Mouse (Mus musculus): ENCODE measurements around the gene Gm20388. TPM values are rescaled to one million over a fixed set of nuclear protein-coding genes. Genes with fewer than 3 reads are reported as not detected.

Gene Gm20388
- polyA plus RNA-seq, 1 experiment from 2014 or later = not detected

GRCm38 (mm10) chr8:122522796-122523651, 2612.4 kb downstream of the Gm20388 start:
- 55% methylated on average over 14 of the region's 14 CpGs for WGBS
- peak overlapping the region; percentile 67; the same call in 1 of the 2 replicates for H3K27ac ChIP-seq
- H3K4me3 ChIP-seq = no peak overlapping the region
- no peaks in the 10 kb centered on the region for H3K9me3 ChIP-seq
- ATAC-seq (ENCODE audit: insufficient number of reproducible peaks, insufficient read depth, low FRiP score, low TSS enrichment) = no peak
- H3K36me3 ChIP-seq = no peaks in the 10 kb centered on the region
- no peaks in the 10 kb centered on the region for H3K27me3 ChIP-seq
- H3K4me1 ChIP-seq = peaks cover 38% of the 10 kb centered on the region
- 0 out of 2 replicates have a peak overlapping the region, but pooled peaks have one; percentile 21 for H3K9ac ChIP-seq
- peak overlapping the region; percentile 29; the same call in 1 of the 2 replicates for H3K4me2 ChIP-seq (replicated peaks)

- H3K4me3 ChIP-seq = no peak overlapping the region
- no peaks in the 10 kb centered on the region for H3K27me3 ChIP-seq
- WGBS = 23% methylated on average over 23 of the region's 23 CpGs
- H3K9me3 ChIP-seq = 0 out of 2 replicates have a peak, but pooled peaks cover 4% of the 10 kb centered on the region
- H3K4me2 ChIP-seq (replicated peaks) = peak overlapping the region; percentile 29
- ATAC-seq (ENCODE audit: insufficient number of reproducible peaks, insufficient read depth, low FRiP score, low TSS enrichment) = no peak
- H3K27ac ChIP-seq = peak overlapping the region; percentile 67
- H3K9ac ChIP-seq = 0 out of 2 replicates have a peak overlapping the region, but pooled peaks have one; percentile 21
- no peaks in the 10 kb centered on the region for H3K36me3 ChIP-seq
- H3K4me1 ChIP-seq = peaks cover 34% of the 10 kb centered on the region
Observed at GRCm38 (mm10) chr8:122523652-122524360, 2613.2 kb downstream of the Gm20388 start.

DNA sequence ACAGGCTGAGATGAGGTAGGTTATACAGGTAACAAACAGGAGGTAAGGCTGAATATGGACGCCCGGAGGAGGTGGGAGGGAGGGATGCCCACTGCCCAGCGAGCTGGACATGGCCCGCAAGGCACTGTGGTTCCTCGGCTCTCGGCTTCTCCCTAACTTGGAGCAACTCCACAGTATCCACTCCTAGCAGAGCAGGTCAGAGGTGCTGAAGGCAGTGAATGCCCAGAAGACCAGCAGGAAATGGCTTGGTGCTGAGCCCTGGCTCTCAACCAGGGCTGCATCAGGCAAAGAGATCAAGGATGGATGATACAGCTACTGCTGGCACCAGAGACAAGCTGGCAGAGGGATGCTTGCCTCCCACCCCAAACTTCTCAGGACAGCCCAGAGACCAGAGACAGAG, 2613.9 kb downstream of the Gm20388 start:
- Histone ChIP-seq H3K4me2 (replicated peaks) (no peak overlapping the region), H3K9me3 (0 out of 2 replicates have a peak, but pooled peaks cover 4% of the 10 kb centered on the region), H3K36me3 (no peaks in the 10 kb centered on the region), H3K4me1 (peaks cover 34% of the 10 kb centered on the region), H3K4me3 (no peak overlapping the region), H3K9ac (no peak overlapping the region), H3K27me3 (no peaks in the 10 kb centered on the region), H3K27ac (0 out of 2 replicates have a peak overlapping the region, but pooled peaks have one; percentile 67)
- no peak for ATAC-seq (ENCODE audit: insufficient number of reproducible peaks, insufficient read depth, low FRiP score, low TSS enrichment)
- 77% methylated on average over 6 of the region's 6 CpGs for WGBS

- ATAC-seq (ENCODE audit: insufficient number of reproducible peaks, insufficient read depth, low FRiP score, low TSS enrichment) = no peak
- no peak overlapping the region for H3K4me2 ChIP-seq (replicated peaks)
- 0 out of 2 replicates have a peak, but pooled peaks cover 4% of the 10 kb centered on the region for H3K9me3 ChIP-seq
- H3K4me3 ChIP-seq = no peak overlapping the region
- peaks cover 34% of the 10 kb centered on the region for H3K4me1 ChIP-seq
- 80% methylated on average over 6 of the region's 6 CpGs for WGBS
- H3K9ac ChIP-seq = no peak overlapping the region
- no peaks in the 10 kb centered on the region for H3K27me3 ChIP-seq
- H3K27ac ChIP-seq = 0 out of 2 replicates have a peak overlapping the region, but pooled peaks have one; percentile 30
- H3K36me3 ChIP-seq = no peaks in the 10 kb centered on the region
Observed at GRCm38 (mm10) chr8:122525004-122525403, 2614.4 kb downstream of the Gm20388 start.

GRCm38 (mm10) chr8:122526084-122526483, 2615.4 kb downstream of the Gm20388 start:
- no peak overlapping the region for H3K4me3 ChIP-seq
- no peaks in the 10 kb centered on the region for H3K36me3 ChIP-seq
- H3K4me1 ChIP-seq = peaks cover 34% of the 10 kb centered on the region
- 61% methylated on average over 3 of the region's 3 CpGs for WGBS
- 0 out of 2 replicates have a peak overlapping the region, but pooled peaks have one; percentile 4 for H3K27ac ChIP-seq
- no peak overlapping the region for H3K4me2 ChIP-seq (replicated peaks)
- 0 out of 2 replicates have a peak, but pooled peaks cover 4% of the 10 kb centered on the region for H3K9me3 ChIP-seq
- H3K9ac ChIP-seq = no peak overlapping the region
- no peak for ATAC-seq (ENCODE audit: insufficient number of reproducible peaks, insufficient read depth, low FRiP score, low TSS enrichment)
- H3K27me3 ChIP-seq = no peaks in the 10 kb centered on the region

- 0 out of 2 replicates have a peak overlapping the region, but pooled peaks have one; percentile 4 for H3K27ac ChIP-seq
- no peaks in the 10 kb centered on the region for H3K27me3 ChIP-seq
- H3K4me3 ChIP-seq = no peak overlapping the region
- no peak for ATAC-seq (ENCODE audit: insufficient number of reproducible peaks, insufficient read depth, low FRiP score, low TSS enrichment)
- WGBS = 51% methylated on average over 7 of the region's 7 CpGs
- 0 out of 2 replicates have a peak, but pooled peaks cover 4% of the 10 kb centered on the region for H3K9me3 ChIP-seq
- no peak overlapping the region for H3K4me2 ChIP-seq (replicated peaks)
- H3K4me1 ChIP-seq = peaks cover 39% of the 10 kb centered on the region
- no peak overlapping the region for H3K9ac ChIP-seq
- no peaks in the 10 kb centered on the region for H3K36me3 ChIP-seq
Observed at GRCm38 (mm10) chr8:122526526-122527170, 2616.0 kb downstream of the Gm20388 start.

DNA sequence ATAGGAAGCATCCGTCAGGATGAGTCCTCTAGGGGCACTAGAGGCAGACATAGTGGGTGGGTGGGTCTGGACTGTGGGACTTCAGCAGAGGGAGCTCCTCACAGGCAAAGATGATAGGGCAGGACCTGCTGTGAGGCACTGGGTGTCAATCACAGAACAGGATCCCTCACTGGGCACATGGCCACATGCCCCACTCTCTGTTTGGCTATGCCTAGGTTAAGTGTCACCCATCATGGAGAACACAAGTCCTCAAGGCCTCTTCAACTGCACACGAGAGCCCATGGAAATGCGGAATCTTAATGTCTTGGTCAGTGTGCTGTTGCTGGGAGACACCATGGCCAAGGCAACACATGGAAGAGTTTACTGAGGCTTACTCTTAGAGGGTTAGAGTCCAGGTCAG, 2617.3 kb downstream of the Gm20388 start:
- ATAC-seq (ENCODE audit: insufficient number of reproducible peaks, insufficient read depth, low FRiP score, low TSS enrichment) = no peak
- Histone ChIP-seq H3K4me2 (replicated peaks) (no peak overlapping the region), H3K27me3 (no peaks in the 10 kb centered on the region), H3K36me3 (no peaks in the 10 kb centered on the region), H3K27ac (no peak overlapping the region), H3K9ac (no peak overlapping the region), H3K4me3 (no peak overlapping the region), H3K9me3 (0 out of 2 replicates have a peak, but pooled peaks cover 4% of the 10 kb centered on the region), H3K4me1 (peaks cover 38% of the 10 kb centered on the region)
- WGBS = 91% methylated on average over 3 of the region's 3 CpGs

GRCm38 (mm10) chr8:122529159-122529558, 2618.5 kb downstream of the Gm20388 start:
- peaks cover 26% of the 10 kb centered on the region for H3K4me1 ChIP-seq

DNA sequence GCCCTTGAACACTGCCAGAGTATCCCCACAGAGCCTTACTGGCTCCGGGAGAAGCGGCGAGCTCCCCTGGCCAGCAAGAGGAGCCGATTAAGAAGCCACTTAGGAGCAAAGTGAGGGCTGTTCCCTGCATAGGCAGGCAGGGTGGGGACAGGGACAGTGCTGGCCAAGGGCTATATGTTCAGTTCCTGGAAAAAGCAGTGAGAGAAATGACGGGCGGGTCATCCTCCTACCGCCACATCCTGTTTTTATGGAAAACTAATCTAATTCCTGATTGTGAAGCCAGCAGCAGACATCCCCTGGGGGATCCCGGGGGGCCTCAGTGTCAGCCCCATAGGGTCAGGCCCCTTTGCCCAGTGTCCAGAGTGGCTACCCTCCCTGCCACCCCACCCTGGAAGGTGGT, 2620.7 kb downstream of the Gm20388 start:
- H3K27me3 ChIP-seq = no peaks in the 10 kb centered on the region
- no peak overlapping the region for H3K9ac ChIP-seq
- no peak overlapping the region for H3K4me2 ChIP-seq (replicated peaks)
- 0 out of 2 replicates have a peak, but pooled peaks cover 4% of the 10 kb centered on the region for H3K9me3 ChIP-seq
- peaks cover 13% of the 10 kb centered on the region for H3K4me1 ChIP-seq
- 83% methylated on average over 8 of the region's 8 CpGs for WGBS
- H3K4me3 ChIP-seq = no peak overlapping the region
- H3K36me3 ChIP-seq = no peaks in the 10 kb centered on the region
- no peak for ATAC-seq (ENCODE audit: insufficient number of reproducible peaks, insufficient read depth, low FRiP score, low TSS enrichment)
- no peak overlapping the region for H3K27ac ChIP-seq

More at GRCm38 (mm10) chr8:122529159-122529558, 2618.5 kb downstream of the Gm20388 start:
- WGBS = 89% methylated on average over 4 of the region's 4 CpGs
- Histone ChIP-seq H3K9ac (no peak overlapping the region), H3K27me3 (no peaks in the 10 kb centered on the region), H3K4me3 (no peak overlapping the region), H3K9me3 (0 out of 2 replicates have a peak, but pooled peaks cover 4% of the 10 kb centered on the region), H3K4me2 (replicated peaks) (no peak overlapping the region), H3K36me3 (no peaks in the 10 kb centered on the region), H3K27ac (no peak overlapping the region)
- ATAC-seq (ENCODE audit: insufficient number of reproducible peaks, insufficient read depth, low FRiP score, low TSS enrichment) = no peak

GRCm38 (mm10) chr8:122537033-122537432, 2626.4 kb downstream of the Gm20388 start:
- Histone ChIP-seq H3K9ac (no peak overlapping the region), H3K4me1 (peaks cover 10% of the 10 kb centered on the region), H3K4me3 (no peak overlapping the region), H3K36me3 (peaks cover 5% of the 10 kb centered on the region; the same call in 1 of the 2 replicates), H3K27me3 (no peaks in the 10 kb centered on the region), H3K4me2 (replicated peaks) (no peak overlapping the region), H3K9me3 (no peaks in the 10 kb centered on the region), H3K27ac (peak overlapping the region; percentile 58)
- peak; percentile 57; the same call in 1 of the 2 replicates for ATAC-seq (ENCODE audit: insufficient number of reproducible peaks, insufficient read depth, low FRiP score, low TSS enrichment)
- WGBS = 29% methylated on average over 6 of the region's 6 CpGs

- H3K36me3 ChIP-seq = peaks cover 5% of the 10 kb centered on the region; the same call in 1 of the 2 replicates
- 82% methylated on average over 2 of the region's 2 CpGs for WGBS
- H3K27ac ChIP-seq = peak overlapping the region; percentile 58; the same call in 1 of the 2 replicates
- H3K9me3 ChIP-seq = no peaks in the 10 kb centered on the region
- H3K4me2 ChIP-seq (replicated peaks) = no peak overlapping the region
- no peak overlapping the region for H3K4me3 ChIP-seq
- no peak; the same call in 1 of the 2 replicates for ATAC-seq (ENCODE audit: insufficient number of reproducible peaks, insufficient read depth, low FRiP score, low TSS enrichment)
- H3K9ac ChIP-seq = no peak overlapping the region
- H3K27me3 ChIP-seq = no peaks in the 10 kb centered on the region
- H3K4me1 ChIP-seq = peaks cover 10% of the 10 kb centered on the region
Observed at GRCm38 (mm10) chr8:122537812-122538211, 2627.2 kb downstream of the Gm20388 start.
